Mouse (Mus musculus): ENCODE measurements around the gene Antxr1. TPM values are rescaled to one million over a fixed set of nuclear protein-coding genes. Genes with fewer than 3 reads are reported as not detected.
A peak's percentile ranks its signal among the peaks of the same experiment; 100 is the strongest.

Antxr1 gene
- polyA plus RNA-seq, 1 experiment from 2014 or later, result 0.40 TPM

DNA sequence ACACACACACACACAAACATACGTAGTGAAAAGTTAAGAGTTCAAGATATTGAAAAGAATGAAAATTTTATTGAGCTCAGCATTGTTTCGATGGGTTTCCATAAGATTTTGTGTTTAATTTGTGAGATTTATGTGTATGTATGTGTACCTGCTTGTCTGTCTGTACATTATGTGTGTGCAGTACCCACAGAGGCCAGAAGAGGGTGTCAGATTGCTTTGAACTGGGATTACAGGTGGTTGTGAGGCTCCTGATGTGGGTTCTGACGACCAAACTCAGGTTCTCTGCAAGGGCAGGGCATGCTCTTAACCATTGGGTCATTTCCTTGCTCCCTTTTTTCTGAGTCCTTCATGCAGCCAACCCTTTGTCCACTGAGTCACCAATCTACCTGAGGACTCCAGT lies 124.1 kb downstream of the Antxr1 start:
- WGBS (ENCODE audit: missing documents), result 84% methylated on average over 3 of the region's 3 CpGs
- Histone ChIP-seq H3K27ac (no peak overlapping the region), H3K4me3 (ENCODE audit: inconsistent target) (no peak overlapping the region), H3K36me3 (ENCODE audit: inconsistent target) (no peaks in the 10 kb centered on the region), H3K79me2 (ENCODE audit: inconsistent target) (no peaks in the 10 kb centered on the region)

- Histone ChIP-seq H3K79me2 (ENCODE audit: inconsistent target) (no peaks in the 10 kb centered on the region), H3K36me3 (ENCODE audit: inconsistent target) (no peaks in the 10 kb centered on the region), H3K27ac (0 out of 2 replicates have a peak overlapping the region, but pooled peaks have one; percentile 5), H3K4me3 (ENCODE audit: inconsistent target) (no peak overlapping the region)
- WGBS (ENCODE audit: missing documents), result 53% methylated on average over 13 of the region's 13 CpGs
Observed at GRCm38 (mm10) chr6:87207373-87207982, 128.1 kb downstream of the Antxr1 start.

- Histone ChIP-seq H3K27ac (no peak overlapping the region), H3K36me3 (ENCODE audit: inconsistent target) (no peaks in the 10 kb centered on the region), H3K79me2 (ENCODE audit: inconsistent target) (no peaks in the 10 kb centered on the region), H3K4me3 (ENCODE audit: inconsistent target) (no peak overlapping the region)
- WGBS (ENCODE audit: missing documents), result 98% methylated on average over 4 of the region's 4 CpGs
Observed at GRCm38 (mm10) chr6:87206790-87207189, 128.8 kb downstream of the Antxr1 start.

- no peaks in the 10 kb centered on the region for H3K36me3 ChIP-seq (ENCODE audit: inconsistent target)
- 89% methylated on average over 4 of the region's 4 CpGs for WGBS (ENCODE audit: missing documents)
Observed at GRCm38 (mm10) chr6:87203467-87203866, 132.2 kb downstream of the Antxr1 start.

DNA sequence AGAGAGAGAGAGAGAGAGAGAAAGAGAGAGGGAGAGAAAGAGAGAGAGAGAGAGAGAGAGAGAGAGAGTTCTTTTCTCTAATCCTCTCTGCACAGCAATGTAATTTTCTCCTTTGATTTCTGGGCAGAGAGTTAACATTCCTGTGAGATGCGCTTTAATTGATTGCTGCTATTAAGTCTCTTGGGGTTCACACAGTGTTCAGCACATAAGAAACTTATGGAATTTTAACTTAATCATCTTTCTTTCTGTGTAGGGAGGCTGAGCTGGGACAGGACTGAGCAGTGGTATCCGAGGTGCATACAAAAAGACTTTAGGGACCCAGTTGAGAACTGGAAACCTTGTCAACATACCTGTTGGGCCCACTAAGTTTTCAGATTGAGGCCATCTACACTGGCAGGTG lies 132.6 kb downstream of the Antxr1 start:
- Histone ChIP-seq H3K27ac (no peak overlapping the region), H3K4me3 (ENCODE audit: inconsistent target) (no peak overlapping the region), H3K79me2 (ENCODE audit: inconsistent target) (no peaks in the 10 kb centered on the region), H3K36me3 (ENCODE audit: inconsistent target) (no peaks in the 10 kb centered on the region)
- WGBS (ENCODE audit: missing documents), result 97% methylated on average over 2 of the region's 2 CpGs

More at GRCm38 (mm10) chr6:87203467-87203866, 132.2 kb downstream of the Antxr1 start:
- Histone ChIP-seq H3K4me3 (ENCODE audit: inconsistent target) (no peak overlapping the region), H3K79me2 (ENCODE audit: inconsistent target) (no peaks in the 10 kb centered on the region), H3K27ac (no peak overlapping the region)

GRCm38 (mm10) chr6:87202048-87202605 lies 133.5 kb downstream of the Antxr1 start:
- Histone ChIP-seq H3K79me2 (ENCODE audit: inconsistent target) (no peaks in the 10 kb centered on the region), H3K27ac (no peak overlapping the region), H3K36me3 (ENCODE audit: inconsistent target) (no peaks in the 10 kb centered on the region), H3K4me3 (ENCODE audit: inconsistent target) (no peak overlapping the region)
- whole genome bisulfite sequencing (ENCODE audit: missing documents), result 87% methylated on average over 13 of the region's 13 CpGs

DNA sequence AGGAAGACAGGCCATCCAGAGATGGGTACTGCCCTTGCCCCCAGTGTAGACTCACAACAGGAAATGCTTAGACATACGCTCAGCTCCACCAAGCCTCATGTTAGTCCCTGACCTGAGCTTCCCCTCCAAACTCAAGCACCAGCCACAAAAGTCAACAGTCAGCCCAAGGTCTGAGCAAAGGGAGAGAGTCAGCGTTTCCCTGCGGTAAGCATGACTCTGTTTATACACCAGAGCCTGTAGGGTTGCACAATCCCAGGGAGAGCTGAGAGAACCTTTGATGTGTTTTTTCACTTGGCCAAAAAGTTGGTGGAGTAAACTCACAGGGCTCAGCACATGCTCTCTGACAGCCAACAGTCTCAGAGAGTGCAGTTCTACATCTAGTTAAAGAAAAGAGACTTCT lies 145.9 kb downstream of the Antxr1 start:
- no peaks in the 10 kb centered on the region for H3K79me2 ChIP-seq (ENCODE audit: inconsistent target)
- H3K27ac ChIP-seq, result peak overlapping the region; percentile 12
- H3K36me3 ChIP-seq (ENCODE audit: inconsistent target), result no peaks in the 10 kb centered on the region
- WGBS (ENCODE audit: missing documents), result 2% methylated on average over 3 of the region's 3 CpGs
- no peak overlapping the region for H3K4me3 ChIP-seq (ENCODE audit: inconsistent target)

DNA sequence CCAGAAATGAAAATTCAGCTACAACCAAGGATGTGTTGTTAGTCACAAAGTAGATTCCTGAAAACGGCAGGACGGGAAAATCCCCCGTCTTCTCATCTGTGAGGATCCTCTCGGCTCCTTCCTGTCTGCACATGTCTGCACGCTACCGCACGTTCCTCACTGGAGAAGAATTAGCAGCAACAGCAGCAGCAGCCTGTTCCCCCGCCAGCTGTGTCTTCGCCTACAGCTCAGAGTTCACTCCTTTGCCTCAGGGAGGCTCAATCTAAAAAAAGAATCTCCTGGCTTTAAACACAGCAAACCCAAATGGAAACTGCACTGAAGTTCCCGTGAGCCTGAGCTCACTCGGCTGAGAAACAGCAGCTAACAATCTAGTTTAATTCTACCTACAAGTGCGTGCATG lies 148.6 kb downstream of the Antxr1 start:
- Histone ChIP-seq H3K79me2 (ENCODE audit: inconsistent target) (no peaks in the 10 kb centered on the region), H3K36me3 (ENCODE audit: inconsistent target) (no peaks in the 10 kb centered on the region), H3K27ac (no peak overlapping the region), H3K4me3 (ENCODE audit: inconsistent target) (no peak overlapping the region)
- WGBS (ENCODE audit: missing documents), result 83% methylated on average over 12 of the region's 12 CpGs

DNA sequence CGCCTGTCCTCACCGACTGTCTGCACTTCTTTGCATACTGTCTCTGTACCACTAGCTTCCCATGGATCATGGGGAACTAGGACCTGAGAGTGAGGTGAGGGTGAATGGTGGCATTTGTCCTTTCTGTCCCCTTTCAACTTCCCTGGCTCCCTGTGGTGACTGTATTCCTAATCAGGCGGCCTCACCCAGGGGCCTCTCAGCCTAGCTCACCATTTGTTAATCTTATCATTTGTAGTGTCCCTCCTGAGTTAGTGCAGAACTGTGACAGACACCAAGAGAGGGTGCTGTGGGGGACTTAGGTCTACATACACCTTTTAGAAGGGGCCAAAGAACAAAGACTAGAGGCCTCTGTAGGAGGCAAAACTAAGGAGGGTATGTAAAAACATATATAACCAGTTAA lies 151.2 kb downstream of the Antxr1 start:
- peak overlapping the region; percentile 48; the same call in 1 of the 2 replicates for H3K27ac ChIP-seq
- H3K36me3 ChIP-seq (ENCODE audit: inconsistent target), result no peaks in the 10 kb centered on the region
- H3K4me3 ChIP-seq (ENCODE audit: inconsistent target), result no peak overlapping the region
- 94% methylated on average over 3 of the region's 3 CpGs for WGBS (ENCODE audit: missing documents)
- H3K79me2 ChIP-seq (ENCODE audit: inconsistent target), result no peaks in the 10 kb centered on the region

DNA sequence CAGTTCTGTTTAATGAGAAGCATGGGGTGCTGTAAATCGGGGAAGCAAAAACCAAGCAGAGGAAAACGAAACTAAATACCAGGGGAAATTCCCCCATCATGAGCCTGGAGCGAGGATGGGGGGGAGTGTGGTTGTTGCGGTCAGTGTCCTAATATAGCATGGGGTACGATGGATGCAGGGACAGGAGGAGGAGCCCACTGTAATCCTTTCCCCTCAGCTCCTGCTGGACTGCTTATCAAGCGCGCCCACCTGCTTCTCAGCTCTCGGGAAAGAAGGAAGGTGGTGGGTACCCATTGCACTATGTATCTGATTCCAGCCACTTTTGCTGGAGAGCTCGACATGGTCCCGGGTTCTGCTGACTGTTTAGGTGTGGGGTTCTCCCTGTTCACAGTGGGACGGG lies 151.6 kb downstream of the Antxr1 start:
- H3K27ac ChIP-seq, result peak overlapping the region; percentile 48
- no peak overlapping the region for H3K4me3 ChIP-seq (ENCODE audit: inconsistent target)
- H3K36me3 ChIP-seq (ENCODE audit: inconsistent target), result no peaks in the 10 kb centered on the region
- no peaks in the 10 kb centered on the region for H3K79me2 ChIP-seq (ENCODE audit: inconsistent target)
- WGBS (ENCODE audit: missing documents), result 43% methylated on average over 11 of the region's 11 CpGs

DNA sequence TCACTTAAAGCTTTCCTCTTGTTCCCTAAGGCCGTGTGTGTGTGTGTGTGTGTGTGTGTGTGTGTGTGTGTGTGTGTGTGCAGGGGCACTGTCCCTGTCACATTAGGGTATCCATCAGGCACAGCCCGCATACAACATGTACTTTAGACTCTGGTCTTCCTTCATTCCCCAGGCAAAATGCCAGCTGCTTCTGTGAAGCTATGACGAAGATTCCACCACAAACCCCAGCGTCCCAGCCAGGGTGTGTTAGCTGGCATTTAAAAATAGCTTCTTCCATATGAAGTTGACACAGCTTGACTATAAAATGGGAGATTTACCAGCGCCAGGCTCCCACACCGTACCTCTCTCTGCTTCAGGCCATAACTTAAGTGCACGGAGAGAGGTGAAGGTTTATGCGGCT lies 152.5 kb downstream of the Antxr1 start:
- no peaks in the 10 kb centered on the region for H3K36me3 ChIP-seq (ENCODE audit: inconsistent target)
- H3K4me3 ChIP-seq (ENCODE audit: inconsistent target), result no peak overlapping the region
- H3K27ac ChIP-seq, result peak overlapping the region; percentile 48
- no peaks in the 10 kb centered on the region for H3K79me2 ChIP-seq (ENCODE audit: inconsistent target)
- whole genome bisulfite sequencing (ENCODE audit: missing documents), result 49% methylated on average over 7 of the region's 8 CpGs

DNA sequence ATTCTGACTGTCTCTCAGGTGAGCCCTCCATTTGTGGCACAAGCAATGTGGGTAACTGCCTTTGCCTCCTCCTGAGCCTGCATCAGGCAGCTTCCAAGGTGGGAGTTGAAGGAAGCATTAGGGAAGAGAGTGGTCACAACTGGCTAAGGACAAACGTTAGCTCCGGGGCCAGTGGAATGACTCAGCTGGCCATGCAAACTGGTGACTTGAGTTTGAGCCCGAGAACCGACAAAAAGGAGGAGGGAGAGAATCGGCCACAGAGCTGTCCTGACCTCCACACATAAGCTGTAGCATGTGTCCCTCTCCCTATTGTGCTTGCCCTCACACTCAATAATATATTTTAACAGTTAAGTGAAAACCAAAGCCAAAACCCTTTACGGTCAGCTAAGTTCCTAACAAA lies 152.9 kb downstream of the Antxr1 start:
- H3K79me2 ChIP-seq (ENCODE audit: inconsistent target), result no peaks in the 10 kb centered on the region
- H3K27ac ChIP-seq, result no peak overlapping the region; the same call in 1 of the 2 replicates
- H3K4me3 ChIP-seq (ENCODE audit: inconsistent target), result no peak overlapping the region
- no peaks in the 10 kb centered on the region for H3K36me3 ChIP-seq (ENCODE audit: inconsistent target)
- 58% methylated on average over 6 of the region's 6 CpGs for WGBS (ENCODE audit: missing documents)

- WGBS (ENCODE audit: missing documents), result 95% methylated on average over 3 of the region's 3 CpGs
- Histone ChIP-seq H3K79me2 (ENCODE audit: inconsistent target) (no peaks in the 10 kb centered on the region), H3K36me3 (ENCODE audit: inconsistent target) (no peaks in the 10 kb centered on the region), H3K4me3 (ENCODE audit: inconsistent target) (no peak overlapping the region), H3K27ac (no peak overlapping the region)
Observed at GRCm38 (mm10) chr6:87171461-87171860, 164.2 kb downstream of the Antxr1 start.

DNA sequence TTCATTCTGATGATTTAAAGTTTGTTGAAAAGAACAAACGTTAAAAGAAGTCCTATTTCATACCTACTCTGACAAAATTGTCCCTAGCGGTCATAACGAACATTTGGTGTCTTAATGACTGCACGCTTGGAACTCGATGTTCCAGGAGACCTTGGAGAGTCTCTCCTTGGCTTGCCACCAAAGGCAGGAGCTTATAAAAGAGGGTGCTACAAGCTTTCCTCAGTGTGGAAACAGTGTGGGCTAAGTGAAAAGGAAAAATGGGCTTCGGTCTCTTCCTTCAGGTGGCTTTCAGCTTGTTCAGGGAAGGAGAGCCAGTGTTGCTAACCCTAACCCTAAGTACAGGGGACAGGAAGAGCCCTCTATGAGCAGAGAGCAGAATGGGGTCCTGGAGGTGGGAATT lies 164.7 kb downstream of the Antxr1 start:
- no peak overlapping the region for H3K27ac ChIP-seq
- H3K79me2 ChIP-seq (ENCODE audit: inconsistent target), result no peaks in the 10 kb centered on the region
- WGBS (ENCODE audit: missing documents), result 95% methylated on average over 6 of the region's 6 CpGs

GRCm38 (mm10) chr6:87170277-87170676 lies 165.3 kb downstream of the Antxr1 start:
- H3K27ac ChIP-seq, result no peak overlapping the region
- no peaks in the 10 kb centered on the region for H3K36me3 ChIP-seq (ENCODE audit: inconsistent target)
- 97% methylated on average over 6 of the region's 6 CpGs for WGBS (ENCODE audit: missing documents)
- no peaks in the 10 kb centered on the region for H3K79me2 ChIP-seq (ENCODE audit: inconsistent target)
- H3K4me3 ChIP-seq (ENCODE audit: inconsistent target), result no peak overlapping the region

More for the DNA sequence above, 164.7 kb downstream of the Antxr1 start:
- H3K36me3 ChIP-seq (ENCODE audit: inconsistent target), result no peaks in the 10 kb centered on the region
- H3K4me3 ChIP-seq (ENCODE audit: inconsistent target), result no peak overlapping the region

GRCm38 (mm10) chr6:87168021-87168420 lies 167.6 kb downstream of the Antxr1 start:
- Histone ChIP-seq H3K27ac (no peak overlapping the region), H3K4me3 (ENCODE audit: inconsistent target) (no peak overlapping the region), H3K36me3 (ENCODE audit: inconsistent target) (no peaks in the 10 kb centered on the region), H3K79me2 (ENCODE audit: inconsistent target) (no peaks in the 10 kb centered on the region)
- 97% methylated on average over 9 of the region's 9 CpGs for WGBS (ENCODE audit: missing documents)
